Mouse (Mus musculus): Measurements from ENCODE around the gene Npas4.
"Not testable (repeated sequence)": the region's sequence is repeated elsewhere in the genome, so short reads cannot be mapped to it uniquely, and the experiment has no call there.

The Npas4 gene

GRCm38 (mm10) chr19:4992904-4993303 is 2.8 kb upstream of the Npas4 start:
- no peak for DNase-seq (ENCODE audit: low spot score in 2 of 2)

GRCm38 (mm10) chr19:4992371-4992770 is 2.3 kb upstream of the Npas4 start:
- no peak for DNase-seq (ENCODE audit: low spot score in 2 of 2)

GRCm38 (mm10) chr19:4990716-4991115 is 600 bp upstream of the Npas4 start:
- DNase-seq (ENCODE audit: low spot score in 2 of 2), result no peak

GRCm38 (mm10) chr19:4989434-4990255 is 471 bp downstream of the Npas4 start:
- no peak for DNase-seq (ENCODE audit: low spot score in 2 of 2)

- peak; percentile 80 to 92 for DNase-seq (ENCODE audit: low spot score in 2 of 2)
These were observed 1.1 kb downstream of the Npas4 start for GRCm38 (mm10) chr19:4989013-4989412.

- peak; percentile 20 to 48 for DNase-seq (ENCODE audit: low spot score in 2 of 2)
These were observed 8.3 kb downstream of the Npas4 start for GRCm38 (mm10) chr19:4981767-4982166.

GRCm38 (mm10) chr19:4968236-4968635 is 21.9 kb downstream of the Npas4 start:
- DNase-seq (ENCODE audit: low spot score in 2 of 2), result no peak

GRCm38 (mm10) chr19:4961928-4962601 is 28.1 kb downstream of the Npas4 start, which contains the start of gene Mrpl11:
Mrpl11 (plus strand) TSS chr19:4962147.
- peak; percentile 89 to 94 for DNase-seq (ENCODE audit: low spot score in 2 of 2)

GRCm38 (mm10) chr19:4948641-4949040 is 41.5 kb downstream of the Npas4 start:
- not testable (repeated sequence) for DNase-seq (ENCODE audit: low spot score in 2 of 2)

GRCm38 (mm10) chr19:4945540-4945939 is 44.6 kb downstream of the Npas4 start:
- no peak for DNase-seq (ENCODE audit: low spot score in 2 of 2)

GRCm38 (mm10) chr19:4943253-4943588 is 46.9 kb downstream of the Npas4 start:
- no peak for DNase-seq (ENCODE audit: low spot score in 2 of 2)

GRCm38 (mm10) chr19:4942551-4943252 is 47.4 kb downstream of the Npas4 start, which contains the start of gene Peli3:
Peli3 (minus strand) TSS chr19:4943127.
- peak; percentile 63 to 86 for DNase-seq (ENCODE audit: low spot score in 2 of 2)

- DNase-seq (ENCODE audit: low spot score in 2 of 2), result no peak
These were observed 52.4 kb downstream of the Npas4 start for GRCm38 (mm10) chr19:4937444-4938310.

- no peak for DNase-seq (ENCODE audit: low spot score in 2 of 2)
These were observed 53.2 kb downstream of the Npas4 start for GRCm38 (mm10) chr19:4936896-4937295.

Data from spleen, postnatal 10 days (tissue).